Mouse (Mus musculus): ENCODE data around the gene Hoxa6. TPM values are rescaled to one million over a fixed set of nuclear protein-coding genes. Genes with fewer than 3 reads are reported as not detected.

Hoxa6 gene
- total RNA-seq, 2 experiments from 2014 or later = not detected

Small RNAs within 50 kb of the gene (microRNA-seq; reads per million reads assigned to microRNA genes)
- gene Mir196b = 4.2 to 7.2 reads per million in 2 experiments

Other genes starting within 250 kb of the Hoxa6 start
- gene Skap2, start 196.2 kb downstream of the Hoxa6 start, total RNA-seq (2021) = 10 to 100 TPM; 20.8 to 21.4 TPM
- gene Hoxa1, start 50.4 kb downstream of the Hoxa6 start, total RNA-seq (2021) = not detected
- not detected for gene Hoxa2, start 43.9 kb downstream of the Hoxa6 start, total RNA-seq (2021)
- not detected for gene 5730596B20Rik, start 31.2 kb downstream of the Hoxa6 start, total RNA-seq (2021)
- gene Hoxa4, start 17.0 kb downstream of the Hoxa6 start, total RNA-seq (2021) = not detected
- not detected for gene Hoxa5, start 4.1 kb downstream of the Hoxa6 start, total RNA-seq (2021)
- not detected for gene Hoxa3, start 4.6 kb upstream of the Hoxa6 start, total RNA-seq (2021)
- not detected for gene Gm28308, start 4.6 kb upstream of the Hoxa6 start, total RNA-seq (2021)
- under 1 TPM in 1 of 2 experiments, not detected in 1; 0.36 TPM for gene Hoxa7, start 13.1 kb upstream of the Hoxa6 start, total RNA-seq (2021)
- not detected for gene Hoxa9, start 22.4 kb upstream of the Hoxa6 start, total RNA-seq (2021)
- not detected for gene Hoxa10, start 32.1 kb upstream of the Hoxa6 start, total RNA-seq (2021)
- not detected for gene Hoxa11, start 37.1 kb upstream of the Hoxa6 start, total RNA-seq (2021)
- not detected for gene Hoxa13, start 52.2 kb upstream of the Hoxa6 start, total RNA-seq (2021)
- gene Evx1, start 104.8 kb upstream of the Hoxa6 start, total RNA-seq (2021) = not detected